Mouse (Mus musculus) myocyte (in vitro differentiated cells): ENCODE data around the gene Sptbn1. TPM values are rescaled to one million over a fixed set of nuclear protein-coding genes. Genes with fewer than 3 reads are reported as not detected.
A peak's percentile ranks its signal among the peaks of the same experiment; 100 is the strongest.

ENCODE experiments used
- H3K27me3 ChIP-seq: one replicate; pipeline ENCODE4 v1.6.1; 2011; ENCODE audit not compliant: control insufficient read depth, insufficient read depth, insufficient read length
- H3K36me3 ChIP-seq: one replicate; pipeline ENCODE4 v1.6.1; 2011; ENCODE audit not compliant: control insufficient read depth, insufficient read depth
- H3K4me2 ChIP-seq: one replicate; pipeline ENCODE4 v1.6.1; 2011; ENCODE audit warnings: low read depth, control low read depth
- H3K4me3 ChIP-seq: one replicate; pipeline ENCODE4 v1.5.1; 2011; ENCODE audit warnings: mild to moderate bottlenecking, control low read depth, moderate library complexity
- H3K79me2 ChIP-seq: one replicate; pipeline ENCODE4 v1.6.1; 2011; ENCODE audit not compliant: control insufficient read depth, insufficient read depth
- H3ac ChIP-seq: one replicate; pipeline ENCODE4 v1.6.1; 2011; ENCODE audit not compliant: control insufficient read depth, insufficient read length
- CEBPB ChIP-seq: IDR thresholded peaks from 2 replicates; pipeline ENCODE4 v1.6.1; 2011; ENCODE audit warnings: mild to moderate bottlenecking, moderate library complexity; ENCODE audit not compliant: poor library complexity, insufficient read depth, severe bottlenecking
- E2F4 ChIP-seq: IDR thresholded peaks from one replicate; pipeline ENCODE4 v1.6.1; 2011; ENCODE audit warnings: mild to moderate bottlenecking, control low read depth, moderate library complexity; ENCODE audit not compliant: insufficient read depth
- MAX ChIP-seq: IDR thresholded peaks from one replicate; pipeline ENCODE4 v1.6.1; 2011; ENCODE audit warnings: low read depth, mild to moderate bottlenecking, control low read depth
- MYOD1 ChIP-seq, 3 experiments: IDR thresholded peaks; one replicate each; pipeline ENCODE4 v1.6.1; 2011; ENCODE audit warnings: control low read depth in 2 of 3, low read depth in 2 of 3, mild to moderate bottlenecking in 2 of 3, moderate library complexity in 1 of 3; ENCODE audit not compliant: insufficient read length in 2 of 3, control insufficient read depth in 1 of 3
- MYOG ChIP-seq, 3 experiments: IDR thresholded peaks; one replicate each; pipeline ENCODE4 v1.6.1; 2011; ENCODE audit warnings: control low read depth in 2 of 3, low read depth in 2 of 3, mild to moderate bottlenecking in 2 of 3; ENCODE audit not compliant: insufficient read length in 2 of 3, control insufficient read depth in 1 of 3, insufficient read depth in 1 of 3
- POLR2A ChIP-seq: IDR thresholded peaks from one replicate; pipeline ENCODE4 v1.6.1; 2011; ENCODE audit warnings: low read depth, mild to moderate bottlenecking, control low read depth, moderate library complexity; ENCODE audit not compliant: insufficient read length
- POLR2AphosphoS2 ChIP-seq: IDR thresholded peaks from one replicate; pipeline ENCODE4 v1.6.1; 2011; ENCODE audit warnings: low read depth, control low read depth; ENCODE audit not compliant: insufficient read length
- REST ChIP-seq: IDR thresholded peaks from one replicate; pipeline ENCODE4 v1.6.1; 2011; ENCODE audit warnings: mild to moderate bottlenecking, control low read depth, moderate library complexity; ENCODE audit not compliant: insufficient read depth, insufficient read length
- SRF ChIP-seq: IDR thresholded peaks from one replicate; pipeline ENCODE4 v1.6.1; 2011; ENCODE audit warnings: low read depth; ENCODE audit not compliant: control insufficient read depth, insufficient read length
- TCF12 ChIP-seq: IDR thresholded peaks from one replicate; pipeline ENCODE4 v1.6.1; 2011; ENCODE audit warnings: mild to moderate bottlenecking, control low read depth; ENCODE audit not compliant: poor library complexity, insufficient read depth, severe bottlenecking
- TCF3 ChIP-seq: IDR thresholded peaks from one replicate; pipeline ENCODE4 v1.6.1; 2011; ENCODE audit warnings: low read depth, control low read depth; ENCODE audit not compliant: insufficient read length
- USF1 ChIP-seq: IDR thresholded peaks from one replicate; pipeline ENCODE4 v1.6.1; 2011; ENCODE audit warnings: low read depth, mild to moderate bottlenecking, control low read depth, moderate library complexity
- polyA plus RNA-seq: library from polyadenylated mRNA; unstranded; fragments of >200 nt; fragmentation: generic; extraction: Trizol; gene quantifications from one replicate; pipeline ENCODE4 v1.2.1, GENCODE M21; 2012; ENCODE audit warnings: missing spikeins

Sptbn1 gene
- polyA plus RNA-seq, 1 experiment: 85.4 TPM

DNA sequence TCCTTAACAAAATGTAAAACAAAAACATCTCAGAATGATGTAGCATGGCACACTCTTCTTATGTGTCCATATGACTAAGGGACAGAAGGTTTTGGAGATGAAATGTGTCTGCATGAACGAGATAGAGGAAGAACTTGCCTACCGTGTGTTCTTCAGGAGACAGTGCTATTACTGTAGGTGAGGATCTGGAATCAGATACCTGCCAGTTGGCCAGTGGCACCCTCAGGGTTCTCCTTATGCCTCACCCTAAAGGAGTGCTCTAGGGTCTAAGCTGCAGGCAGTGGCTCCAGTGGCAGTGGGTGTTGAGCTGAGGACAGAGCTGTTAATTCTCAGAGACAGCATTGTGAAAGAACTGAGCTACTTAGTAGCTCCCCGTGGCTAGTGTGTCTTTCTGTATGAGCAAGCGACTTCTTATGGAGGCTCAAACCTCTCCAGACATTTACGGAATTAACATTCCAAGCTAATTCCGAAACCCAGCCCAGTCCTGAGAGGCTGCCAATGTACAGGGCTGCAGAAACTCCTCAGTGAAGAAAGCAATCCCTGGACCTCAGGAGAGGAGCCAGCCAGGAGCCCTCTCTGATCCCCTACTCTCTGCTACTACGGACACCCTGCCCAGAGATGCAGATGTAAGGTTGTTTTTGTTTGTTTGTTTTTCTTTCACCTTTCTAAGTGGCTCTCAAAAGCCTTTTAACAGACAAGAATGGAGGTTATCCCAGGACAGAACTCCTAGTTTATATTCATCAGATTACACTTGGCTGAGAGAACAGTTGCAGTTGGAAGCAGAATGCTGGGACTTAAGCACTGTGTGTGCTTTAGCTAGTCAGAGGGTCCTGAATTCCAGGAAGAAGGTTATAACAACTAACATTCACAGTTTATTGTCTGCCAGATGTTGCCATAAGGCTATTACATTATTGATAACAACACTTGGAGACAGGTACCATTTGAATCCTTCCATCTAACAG, 21.8 kb upstream of the Sptbn1 start:
- H3K4me3 ChIP-seq: no peak overlapping the region
- no peak overlapping the region for H3ac ChIP-seq
- TF ChIP-seq USF1 (no peak), POLR2AphosphoS2 (no peak), REST (no peak), MAX (no peak), TCF3 (no peak), POLR2A (no peak), TCF12 (no peak)

DNA sequence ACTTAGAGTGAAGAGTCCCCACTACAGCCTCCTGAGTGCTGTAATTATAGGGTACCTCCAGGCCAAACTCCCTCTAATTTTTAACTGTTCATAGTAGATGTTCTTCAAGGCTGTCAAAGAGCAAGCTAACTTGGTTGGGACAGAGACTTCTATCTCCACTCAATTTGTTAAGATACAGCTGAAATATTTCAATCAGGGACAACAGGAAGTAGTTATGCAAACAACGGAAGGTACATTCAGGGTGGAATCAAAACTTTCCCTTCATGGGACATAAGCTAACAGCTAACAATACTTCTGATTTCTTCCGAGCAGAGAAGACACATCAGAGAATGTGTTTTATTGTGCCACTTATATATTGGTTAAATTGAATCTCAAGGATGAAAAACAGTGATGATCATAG, 20.1 kb upstream of the Sptbn1 start:
- Histone ChIP-seq H3K27me3 (no peaks in the 10 kb centered on the region), H3K79me2 (no peaks in the 10 kb centered on the region), H3K36me3 (no peaks in the 10 kb centered on the region), H3ac (no peak overlapping the region), H3K4me2 (no peak overlapping the region), H3K4me3 (no peak overlapping the region)
- TF ChIP-seq POLR2AphosphoS2 (no peak), TCF3 (no peak), USF1 (no peak), MAX (no peak)

More for the DNA sequence above, 21.8 kb upstream of the Sptbn1 start:
- H3K36me3 ChIP-seq: no peaks in the 10 kb centered on the region
- H3K79me2 ChIP-seq: no peaks in the 10 kb centered on the region
- H3K4me2 ChIP-seq: no peak overlapping the region
- H3K27me3 ChIP-seq: no peaks in the 10 kb centered on the region

DNA sequence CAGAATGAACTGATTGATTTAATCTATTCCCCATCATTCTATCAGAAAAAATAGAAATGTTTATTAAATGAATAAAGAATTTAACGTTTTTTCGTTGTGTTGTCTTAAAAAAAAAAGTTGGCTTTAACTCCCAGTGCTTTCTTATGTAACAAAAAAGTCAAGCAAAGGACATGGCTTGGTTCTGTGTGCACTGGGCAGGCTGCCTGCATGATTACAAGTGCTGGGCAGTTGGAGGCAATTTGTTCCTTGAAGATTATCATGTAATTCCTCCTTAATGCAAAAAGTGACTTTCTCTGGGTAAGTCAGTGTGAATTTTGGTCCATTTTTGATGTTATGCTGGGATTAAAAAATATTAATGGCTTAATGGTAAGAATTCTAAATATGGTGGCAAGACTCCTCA, 15.7 kb upstream of the Sptbn1 start:
- no peaks in the 10 kb centered on the region for H3K36me3 ChIP-seq

DNA sequence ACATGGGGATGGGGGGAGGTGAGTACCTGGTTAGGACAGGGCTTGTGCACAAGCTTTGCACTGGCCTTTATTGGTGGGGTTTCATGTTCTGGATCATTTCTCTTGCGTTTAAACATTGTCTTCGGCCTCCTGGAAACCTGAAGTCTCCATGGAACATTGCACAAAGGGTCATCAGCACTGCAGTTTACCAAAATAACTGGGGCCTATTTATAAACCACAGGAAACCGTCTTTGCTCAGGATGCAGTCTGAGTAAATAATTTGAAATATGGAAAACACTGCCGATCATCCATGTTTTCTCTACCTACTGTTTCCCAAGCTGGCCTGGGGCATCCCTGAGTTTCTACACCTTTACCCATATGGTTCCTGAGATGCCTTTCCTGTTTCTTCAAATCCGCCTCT, 13.1 kb upstream of the Sptbn1 start:
- Histone ChIP-seq H3K27me3 (no peaks in the 10 kb centered on the region), H3K4me2 (no peak overlapping the region), H3K4me3 (no peak overlapping the region), H3K36me3 (no peaks in the 10 kb centered on the region), H3K79me2 (peaks cover 4% of the 10 kb centered on the region), H3ac (no peak overlapping the region)
- TF ChIP-seq POLR2AphosphoS2: no peak
- TF ChIP-seq MYOD1 (IDR thresholded peaks at IDR 0.05; ENCODE audit: control insufficient read depth in 1 of 3, insufficient read length in 2 of 3, low read depth in 2 of 3): no peak
- TF ChIP-seq USF1: no peak
- no peak for TF ChIP-seq CEBPB
- no peak for TF ChIP-seq MYOG (IDR thresholded peaks at IDR 0.05; ENCODE audit: control insufficient read depth in 1 of 3, insufficient read depth in 1 of 3, insufficient read length in 2 of 3, low read depth in 2 of 3)
- TF ChIP-seq TCF12: no peak
- no peak for TF ChIP-seq MAX
- TF ChIP-seq REST: no peak
- TF ChIP-seq E2F4: no peak
- TF ChIP-seq TCF3: no peak
- TF ChIP-seq SRF: no peak
- TF ChIP-seq POLR2A: no peak

More for the DNA sequence above, 15.7 kb upstream of the Sptbn1 start:
- no peaks in the 10 kb centered on the region for H3K79me2 ChIP-seq
- no peak overlapping the region for H3K4me3 ChIP-seq
- H3ac ChIP-seq: no peak overlapping the region
- no peak for TF ChIP-seq MYOD1 (IDR thresholded peaks at IDR 0.05; ENCODE audit: control insufficient read depth in 1 of 3, insufficient read length in 2 of 3, low read depth in 2 of 3)
- no peak for TF ChIP-seq E2F4
- TF ChIP-seq REST: no peak
- no peak for TF ChIP-seq POLR2AphosphoS2
- H3K4me2 ChIP-seq: no peak overlapping the region
- H3K27me3 ChIP-seq: no peaks in the 10 kb centered on the region

DNA sequence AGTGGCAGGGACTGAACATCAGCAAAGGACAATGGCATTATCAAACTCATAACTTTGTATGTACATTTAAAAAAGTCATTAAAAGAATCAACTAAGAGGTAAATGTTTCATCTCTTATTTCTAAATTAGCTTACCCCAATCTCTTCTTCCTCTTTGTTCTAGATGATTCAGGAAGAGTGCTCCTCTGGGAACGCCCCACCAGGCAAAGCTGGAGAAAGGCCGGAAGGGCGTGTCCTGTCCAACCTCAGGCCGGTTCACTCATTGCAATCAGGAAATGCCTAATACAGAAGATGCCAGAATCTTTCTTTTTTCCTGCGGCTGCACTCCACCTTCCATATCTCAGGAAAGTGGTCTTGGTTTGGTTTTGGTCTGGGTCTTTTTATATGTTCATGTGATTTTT, 11.3 kb upstream of the Sptbn1 start:
- Histone ChIP-seq H3K4me3 (peak overlapping the region; percentile 9), H3ac (no peak overlapping the region)
- TF ChIP-seq TCF12 (no peak), POLR2AphosphoS2 (no peak), MYOG (IDR thresholded peaks at IDR 0.05; ENCODE audit: control insufficient read depth in 1 of 3, insufficient read depth in 1 of 3, insufficient read length in 2 of 3, low read depth in 2 of 3) (no peak), POLR2A (no peak)

More for the DNA sequence above, 11.3 kb upstream of the Sptbn1 start:
- Histone ChIP-seq H3K36me3 (no peaks in the 10 kb centered on the region), H3K4me2 (peak overlapping the region; percentile 48), H3K79me2 (peaks cover 4% of the 10 kb centered on the region), H3K27me3 (no peaks in the 10 kb centered on the region)
